Mouse (Mus musculus) liver, adult 2 months (tissue): ENCODE results near the gene Dnajb4. TPM values are rescaled to one million over a fixed set of nuclear protein-coding genes. Genes with fewer than 3 reads are reported as not detected.

Experiments
- DNase-seq: peaks from one replicate; pipeline ENCODE4 v3.0.0-alpha.2; 2011; ENCODE audit warnings: low read depth, low spot score; ENCODE audit errors: extremely low read depth
- H3K27ac ChIP-seq: fragments of 200-500 bp; replicated peaks from 2 replicates; pipeline ENCODE4 v1.5.1; 2012; ENCODE audit warnings: low read depth, mild to moderate bottlenecking, control low read depth, inconsistent platforms, low read length; ENCODE audit not compliant: insufficient read depth
- H3K27me3 ChIP-seq: fragments of 200-500 bp; 2 replicates; pipeline ENCODE4 v1.6.1; 2012; ENCODE audit warnings: mild to moderate bottlenecking, moderate library complexity, low read length, inconsistent platforms; ENCODE audit not compliant: control insufficient read depth, insufficient read depth
- H3K36me3 ChIP-seq: fragments of 200-500 bp; 2 replicates; pipeline ENCODE4 v1.6.1; 2012; ENCODE audit warnings: low read length, inconsistent platforms; ENCODE audit not compliant: control insufficient read depth, insufficient read depth
- H3K4me1 ChIP-seq: fragments of 200-500 bp; 2 replicates; pipeline ENCODE4 v1.6.1; 2011; ENCODE audit warnings: low read length; ENCODE audit not compliant: control insufficient read depth, insufficient read depth
- H3K4me3 ChIP-seq: fragments of 200-500 bp; 2 replicates; pipeline ENCODE4 v1.5.1; 2011; ENCODE audit warnings: low read depth, mild to moderate bottlenecking, control low read depth, low read length, moderate library complexity; ENCODE audit not compliant: insufficient read depth
- H3K79me2 ChIP-seq: fragments of 200-500 bp; 2 replicates; pipeline ENCODE4 v1.6.1; 2012; ENCODE audit warnings: inconsistent platforms, mild to moderate bottlenecking, low read length, moderate library complexity; ENCODE audit not compliant: control insufficient read depth, insufficient read depth
- H3K9ac ChIP-seq: fragments of 200-500 bp; 2 replicates; pipeline ENCODE4 v1.6.1; 2012; ENCODE audit warnings: low read depth, mild to moderate bottlenecking, control low read depth, inconsistent platforms, low read length
- CTCF ChIP-seq: fragments of 200-500 bp; IDR thresholded peaks from 2 replicates; pipeline ENCODE4 v1.5.1; 2011; ENCODE audit warnings: low read depth, low read length, control low read depth
- POLR2A ChIP-seq: fragments of 200-500 bp; IDR thresholded peaks from 2 replicates; pipeline ENCODE4 v1.6.1; 2011; ENCODE audit warnings: low read length, control low read depth; ENCODE audit not compliant: insufficient read depth; ENCODE audit errors: extremely low read depth
- whole genome bisulfite sequencing: fragments of 180-500 bp; shearing (Covaris S2); methylation state at CpG from one replicate; pipeline ENCODE4 v1.1.7; 2018; 5-methylcytosine and 5-hydroxymethylcytosine counted together
- polyA plus RNA-seq: library from polyadenylated mRNA; depleted of rRNA; stranded (reverse); fragments of >200 nt; gene quantifications from 2 replicates; pipeline ENCODE4 v1.2.3, GENCODE M21; 2012
- total RNA-seq: library from RNA; depleted of rRNA; stranded (reverse); fragments of >200 nt; gene quantifications from 2 replicates; pipeline ENCODE4 v1.2.3, GENCODE M21; 2014

Dnajb4 gene
- total and polyA plus RNA-seq, 2 experiments, result 5.3 to 22.4 TPM

DNA sequence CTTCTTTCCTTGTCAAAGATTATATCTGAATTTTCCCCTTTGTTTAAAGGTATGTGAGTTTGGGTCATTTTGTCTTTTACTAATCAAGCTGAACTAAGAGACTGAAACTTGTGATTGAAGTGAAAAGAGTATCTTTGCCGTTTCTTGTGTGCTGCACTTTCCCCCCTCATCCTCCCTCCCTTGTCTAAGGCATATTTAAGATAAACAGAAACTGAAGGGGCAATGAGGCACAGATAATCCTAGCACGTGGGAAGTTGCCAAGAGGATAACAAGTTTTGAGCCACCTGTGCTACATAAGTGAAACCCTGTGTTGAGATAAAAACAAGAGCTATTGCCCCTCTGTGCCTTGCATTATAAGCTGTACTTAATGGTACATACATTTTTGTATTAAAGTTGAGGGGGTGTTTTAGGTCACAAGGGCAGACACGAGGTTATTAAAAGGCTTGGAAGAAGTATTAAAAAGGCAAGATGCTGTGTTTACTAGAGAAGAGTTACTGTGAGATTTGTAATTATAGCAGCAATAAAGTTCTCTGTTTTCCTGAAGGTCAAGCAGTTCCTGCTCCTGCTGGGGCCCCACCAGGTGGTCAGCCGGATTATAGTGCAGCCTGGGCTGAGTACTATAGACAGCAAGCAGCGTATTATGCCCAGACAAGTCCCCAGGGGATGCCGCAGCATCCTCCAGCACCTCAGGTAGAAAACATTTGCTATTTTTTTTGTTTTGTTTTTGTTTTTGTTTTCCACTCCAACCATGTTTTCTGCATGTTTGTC, 21.4 kb upstream of the Dnajb4 start:
- no peaks in the 10 kb centered on the region; the same call in 1 of the 2 replicates for H3K79me2 ChIP-seq
- no peak for DNase-seq
- H3K27ac ChIP-seq, result no peak overlapping the region
- no peak overlapping the region for H3K9ac ChIP-seq
- H3K4me3 ChIP-seq, result no peak overlapping the region
- H3K4me1 ChIP-seq, result peaks cover 6% of the 10 kb centered on the region; the same call in 1 of the 2 replicates
- TF ChIP-seq CTCF, result no peak
- TF ChIP-seq POLR2A, result no peak
- H3K27me3 ChIP-seq, result no peaks in the 10 kb centered on the region
- 75% methylated on average over 6 of the region's 6 CpGs for WGBS
- peaks cover 52% of the 10 kb centered on the region for H3K36me3 ChIP-seq

- Histone ChIP-seq H3K9ac (no peak overlapping the region), H3K79me2 (no peaks in the 10 kb centered on the region; the same call in 1 of the 2 replicates), H3K4me1 (peaks cover 10% of the 10 kb centered on the region; the same call in 1 of the 2 replicates), H3K27me3 (no peaks in the 10 kb centered on the region), H3K4me3 (no peak overlapping the region), H3K27ac (peak overlapping the region; percentile 84), H3K36me3 (peaks cover 58% of the 10 kb centered on the region)
- peak; percentile 84 for DNase-seq
- 32% methylated on average over 5 of the region's 5 CpGs for WGBS
- TF ChIP-seq CTCF, result no peak
Measured at GRCm38 (mm10) chr3:152229271-152229670, 19.2 kb upstream of the Dnajb4 start.

GRCm38 (mm10) chr3:152228843-152229242, 18.7 kb upstream of the Dnajb4 start:
- Histone ChIP-seq H3K9ac (no peak overlapping the region), H3K36me3 (peaks cover 60% of the 10 kb centered on the region), H3K79me2 (no peaks in the 10 kb centered on the region; the same call in 1 of the 2 replicates), H3K4me3 (no peak overlapping the region), H3K4me1 (peaks cover 10% of the 10 kb centered on the region; the same call in 1 of the 2 replicates), H3K27ac (peak overlapping the region; percentile 84), H3K27me3 (no peaks in the 10 kb centered on the region)
- WGBS, result 61% methylated on average over 7 of the region's 7 CpGs
- TF ChIP-seq POLR2A, result no peak
- DNase-seq, result no peak

- Histone ChIP-seq H3K4me3 (no peak overlapping the region), H3K9ac (no peak overlapping the region), H3K79me2 (no peaks in the 10 kb centered on the region; the same call in 1 of the 2 replicates), H3K27ac (no peak overlapping the region), H3K4me1 (peaks cover 10% of the 10 kb centered on the region; the same call in 1 of the 2 replicates), H3K36me3 (peaks cover 68% of the 10 kb centered on the region), H3K27me3 (no peaks in the 10 kb centered on the region)
- TF ChIP-seq CTCF, result no peak
- TF ChIP-seq POLR2A, result no peak
- peak; percentile 87 for DNase-seq
- whole genome bisulfite sequencing, result 30% methylated on average over 7 of the region's 7 CpGs
Measured at GRCm38 (mm10) chr3:152225906-152226305, 15.8 kb upstream of the Dnajb4 start.

DNA sequence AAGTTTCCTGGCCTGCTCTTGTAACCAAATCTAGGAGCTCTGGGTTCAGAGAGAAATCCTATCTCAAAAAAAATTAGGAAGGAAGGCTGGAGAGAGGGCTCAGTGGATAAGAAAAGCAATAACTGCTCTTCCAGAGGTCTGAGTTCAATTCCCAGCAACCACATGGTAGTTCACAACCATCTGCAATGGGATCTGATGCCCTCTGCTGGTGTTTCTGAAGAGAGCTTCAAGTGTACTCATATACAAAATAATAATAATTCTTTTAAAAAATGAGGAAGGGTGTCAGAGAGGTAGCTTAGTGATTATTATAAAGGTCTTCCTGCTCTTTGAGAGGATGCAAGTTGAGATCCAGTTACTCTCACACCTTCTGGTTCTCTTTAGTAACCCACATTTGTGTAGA, 14.8 kb upstream of the Dnajb4 start:
- Histone ChIP-seq H3K4me3 (no peak overlapping the region), H3K9ac (no peak overlapping the region), H3K27me3 (no peaks in the 10 kb centered on the region), H3K27ac (peak overlapping the region; percentile 38; the same call in 1 of the 2 replicates), H3K4me1 (peaks cover 10% of the 10 kb centered on the region; the same call in 1 of the 2 replicates), H3K36me3 (peaks cover 71% of the 10 kb centered on the region), H3K79me2 (no peaks in the 10 kb centered on the region; the same call in 1 of the 2 replicates)
- DNase-seq, result no peak
- no peak for TF ChIP-seq CTCF
- no peak for TF ChIP-seq POLR2A

DNA sequence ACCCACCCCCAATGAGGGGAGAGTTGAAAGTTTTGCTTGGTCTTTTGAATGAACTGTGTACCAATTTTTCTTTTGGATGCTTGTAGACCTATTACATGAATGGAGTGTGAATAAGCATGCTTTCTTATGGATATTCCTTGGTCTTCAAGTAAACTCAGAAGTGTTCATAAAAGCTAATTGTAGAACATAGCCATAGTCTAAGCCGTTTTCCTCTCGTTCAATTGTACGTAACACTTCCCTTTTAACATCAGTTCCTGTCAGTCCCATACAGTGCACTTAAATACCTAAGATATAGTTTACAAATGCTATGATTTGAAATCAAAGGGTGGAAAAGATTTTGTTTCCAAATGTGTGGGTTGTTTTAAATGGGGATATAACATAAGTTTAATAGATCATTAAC, 3.3 kb upstream of the Dnajb4 start:
- peaks cover 24% of the 10 kb centered on the region for H3K36me3 ChIP-seq
- no peak overlapping the region for H3K4me3 ChIP-seq

More for the DNA sequence above, 3.3 kb upstream of the Dnajb4 start:
- WGBS, result 35% methylated on average over 3 of the region's 3 CpGs
- TF ChIP-seq POLR2A (no peak), CTCF (no peak)
- no peak for DNase-seq
- Histone ChIP-seq H3K79me2 (peaks cover 23% of the 10 kb centered on the region), H3K9ac (no peak overlapping the region), H3K4me1 (peaks cover 17% of the 10 kb centered on the region), H3K27me3 (no peaks in the 10 kb centered on the region), H3K27ac (no peak overlapping the region)
